Mouse (Mus musculus): ENCODE results near the gene Hrasls5. TPM values are rescaled to one million over a fixed set of nuclear protein-coding genes. Genes with fewer than 3 reads are reported as not detected.

Gene Hrasls5
- polyA plus RNA-seq, 1 experiment: not detected

- no peaks in the 10 kb centered on the region for H3K36me3 ChIP-seq (ENCODE audit: control insufficient read depth, insufficient read depth, low read length, poor library complexity, severe bottlenecking)
- H3K9ac ChIP-seq (ENCODE audit: low read depth, poor library complexity, severe bottlenecking): no peak overlapping the region
- H3K4me1 ChIP-seq (ENCODE audit: control insufficient read depth, insufficient read depth, low read length): no peaks in the 10 kb centered on the region
- no peaks in the 10 kb centered on the region; the same call in 1 of the 2 replicates for H3K27me3 ChIP-seq (ENCODE audit: control insufficient read depth, insufficient read depth, low read length, poor library complexity, severe bottlenecking)
- no peaks in the 10 kb centered on the region for H3K9me3 ChIP-seq (replicated peaks; ENCODE audit: control insufficient read depth, insufficient read depth, low read length, poor library complexity, severe bottlenecking)
- no peak for TF ChIP-seq POLR2A (IDR thresholded peaks at IDR 0.05; ENCODE audit: insufficient read depth, low read length)
- no peak for TF ChIP-seq CTCF (IDR thresholded peaks at IDR 0.05; ENCODE audit: low read depth, low read length)
- TF ChIP-seq EP300 (IDR thresholded peaks at IDR 0.05; ENCODE audit: insufficient read depth, low read depth, low read length): no peak
- no peak overlapping the region for H3K27ac ChIP-seq (ENCODE audit: insufficient read depth, low read length)
- no peak overlapping the region for H3K4me3 ChIP-seq (ENCODE audit: low read depth, low read length)
Measured at GRCm38 (mm10) chr19:7633786-7634185, 21.4 kb downstream of the Hrasls5 start.

GRCm38 (mm10) chr19:7648913-7649666 is 36.7 kb downstream of the Hrasls5 start:
- Histone ChIP-seq H3K4me3 (ENCODE audit: low read depth, low read length) (no peak overlapping the region), H3K36me3 (ENCODE audit: control insufficient read depth, insufficient read depth, low read length, poor library complexity, severe bottlenecking) (no peaks in the 10 kb centered on the region), H3K27ac (ENCODE audit: insufficient read depth, low read length) (no peak overlapping the region), H3K9ac (ENCODE audit: low read depth, poor library complexity, severe bottlenecking) (no peak overlapping the region), H3K4me1 (ENCODE audit: control insufficient read depth, insufficient read depth, low read length) (no peaks in the 10 kb centered on the region), H3K9me3 (replicated peaks; ENCODE audit: control insufficient read depth, insufficient read depth, low read length, poor library complexity, severe bottlenecking) (no peaks in the 10 kb centered on the region), H3K27me3 (ENCODE audit: control insufficient read depth, insufficient read depth, low read length, poor library complexity, severe bottlenecking) (no peaks in the 10 kb centered on the region)
- no peak for TF ChIP-seq EP300 (IDR thresholded peaks at IDR 0.05; ENCODE audit: insufficient read depth, low read depth, low read length)
- no peak for TF ChIP-seq CTCF (IDR thresholded peaks at IDR 0.05; ENCODE audit: low read depth, low read length)
- TF ChIP-seq POLR2A (IDR thresholded peaks at IDR 0.05; ENCODE audit: insufficient read depth, low read length): no peak

GRCm38 (mm10) chr19:7672033-7672432 is 59.7 kb downstream of the Hrasls5 start:
- no peak overlapping the region for H3K27ac ChIP-seq (ENCODE audit: insufficient read depth, low read length)
- H3K9ac ChIP-seq (ENCODE audit: low read depth, poor library complexity, severe bottlenecking): no peak overlapping the region
- H3K4me1 ChIP-seq (ENCODE audit: control insufficient read depth, insufficient read depth, low read length): no peaks in the 10 kb centered on the region
- no peaks in the 10 kb centered on the region for H3K36me3 ChIP-seq (ENCODE audit: control insufficient read depth, insufficient read depth, low read length, poor library complexity, severe bottlenecking)
- H3K9me3 ChIP-seq (replicated peaks; ENCODE audit: control insufficient read depth, insufficient read depth, low read length, poor library complexity, severe bottlenecking): peaks cover 4% of the 10 kb centered on the region; the same call in 1 of the 2 replicates
- TF ChIP-seq CTCF (IDR thresholded peaks at IDR 0.05; ENCODE audit: low read depth, low read length) (no peak), EP300 (IDR thresholded peaks at IDR 0.05; ENCODE audit: insufficient read depth, low read depth, low read length) (no peak), POLR2A (IDR thresholded peaks at IDR 0.05; ENCODE audit: insufficient read depth, low read length) (no peak)
- H3K27me3 ChIP-seq (ENCODE audit: control insufficient read depth, insufficient read depth, low read length, poor library complexity, severe bottlenecking): no peaks in the 10 kb centered on the region
- H3K4me3 ChIP-seq (ENCODE audit: low read depth, low read length): no peak overlapping the region

GRCm38 (mm10) chr19:7687988-7688387 is 75.6 kb downstream of the Hrasls5 start:
- Histone ChIP-seq H3K4me3 (ENCODE audit: low read depth, low read length) (no peak overlapping the region), H3K27ac (ENCODE audit: insufficient read depth, low read length) (no peak overlapping the region), H3K27me3 (ENCODE audit: control insufficient read depth, insufficient read depth, low read length, poor library complexity, severe bottlenecking) (no peaks in the 10 kb centered on the region), H3K9me3 (replicated peaks; ENCODE audit: control insufficient read depth, insufficient read depth, low read length, poor library complexity, severe bottlenecking) (no peaks in the 10 kb centered on the region), H3K36me3 (ENCODE audit: control insufficient read depth, insufficient read depth, low read length, poor library complexity, severe bottlenecking) (no peaks in the 10 kb centered on the region), H3K9ac (ENCODE audit: low read depth, poor library complexity, severe bottlenecking) (no peak overlapping the region), H3K4me1 (ENCODE audit: control insufficient read depth, insufficient read depth, low read length) (no peaks in the 10 kb centered on the region)
- TF ChIP-seq CTCF (IDR thresholded peaks at IDR 0.05; ENCODE audit: low read depth, low read length) (no peak), EP300 (IDR thresholded peaks at IDR 0.05; ENCODE audit: insufficient read depth, low read depth, low read length) (no peak), POLR2A (IDR thresholded peaks at IDR 0.05; ENCODE audit: insufficient read depth, low read length) (no peak)

Other genes with a start within 250 kb of the Hrasls5 start
- 43.8 and 56.3 TPM in 2 replicates for gene Spindoc, start 229.5 kb upstream of the Hrasls5 start, polyA plus RNA-seq (2011; ENCODE audit: insufficient read depth, insufficient read length, low read depth, missing spikeins)
- 6.2 and 7.5 TPM in 2 replicates for gene 2700081O15Rik, start 194.9 kb upstream of the Hrasls5 start, polyA plus RNA-seq (2011; ENCODE audit: insufficient read depth, insufficient read length, low read depth, missing spikeins)
- 162 and 178 TPM in 2 replicates for gene Rtn3, start 129.3 kb upstream of the Hrasls5 start, polyA plus RNA-seq (2011; ENCODE audit: insufficient read depth, insufficient read length, low read depth, missing spikeins)
- gene Atl3, start 118.5 kb upstream of the Hrasls5 start, polyA plus RNA-seq (2011; ENCODE audit: insufficient read depth, insufficient read length, low read depth, missing spikeins): 51.3 and 53.5 TPM in 2 replicates
- gene Pla2g16, start 55.1 kb upstream of the Hrasls5 start, polyA plus RNA-seq (2011; ENCODE audit: insufficient read depth, insufficient read length, low read depth, missing spikeins): 10.5 and 10.7 TPM in 2 replicates
- 0.43 and 0.46 TPM in 2 replicates for gene Lgals12, start 5.3 kb upstream of the Hrasls5 start, polyA plus RNA-seq (2011; ENCODE audit: insufficient read depth, insufficient read length, low read depth, missing spikeins)
- not detected in 2 replicates for gene Slc22a19, start 98.8 kb downstream of the Hrasls5 start, polyA plus RNA-seq (2011; ENCODE audit: insufficient read depth, insufficient read length, low read depth, missing spikeins)
- gene Slc22a26, start 190.1 kb downstream of the Hrasls5 start, polyA plus RNA-seq (2011; ENCODE audit: insufficient read depth, insufficient read length, low read depth, missing spikeins): not detected in 2 replicates